Mouse (Mus musculus): ENCODE results near the gene Hist1h4f. TPM values are rescaled to one million over a fixed set of nuclear protein-coding genes. Genes with fewer than 3 reads are reported as not detected.
A peak's percentile ranks its signal among the peaks of the same experiment; 100 is the strongest.
"Not testable (repeated sequence)": the region's sequence is repeated elsewhere in the genome, so short reads cannot be mapped to it uniquely, and the experiment has no call there.

Gene Hist1h4f
- polyA plus RNA-seq, 1 experiment from 2014 or later: 1.6 TPM

DNA sequence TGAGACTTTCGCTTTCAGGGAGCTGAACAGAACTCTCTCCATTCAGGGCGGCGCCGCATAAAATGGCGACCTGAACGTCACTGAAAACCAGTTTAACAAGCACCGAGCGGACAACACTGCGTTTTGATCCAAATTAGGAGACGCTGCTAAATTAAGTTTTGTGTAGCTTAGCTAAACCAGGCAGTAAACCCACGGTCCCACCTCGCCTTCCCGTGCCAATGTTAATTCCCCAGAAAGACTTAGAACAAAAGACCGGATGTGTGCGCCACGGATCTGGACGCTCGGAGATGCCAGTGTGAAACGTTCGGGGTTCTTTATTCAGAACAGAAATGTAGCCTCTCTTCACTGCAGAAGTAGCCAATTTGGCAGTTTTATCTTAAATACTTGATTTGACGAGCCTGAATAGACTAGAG, 33.6 kb upstream of the Hist1h4f start:
- H3K4me1 ChIP-seq: peaks cover 50% of the 10 kb centered on the region
- H3K9me3 ChIP-seq (replicated peaks): no peaks in the 10 kb centered on the region

DNA sequence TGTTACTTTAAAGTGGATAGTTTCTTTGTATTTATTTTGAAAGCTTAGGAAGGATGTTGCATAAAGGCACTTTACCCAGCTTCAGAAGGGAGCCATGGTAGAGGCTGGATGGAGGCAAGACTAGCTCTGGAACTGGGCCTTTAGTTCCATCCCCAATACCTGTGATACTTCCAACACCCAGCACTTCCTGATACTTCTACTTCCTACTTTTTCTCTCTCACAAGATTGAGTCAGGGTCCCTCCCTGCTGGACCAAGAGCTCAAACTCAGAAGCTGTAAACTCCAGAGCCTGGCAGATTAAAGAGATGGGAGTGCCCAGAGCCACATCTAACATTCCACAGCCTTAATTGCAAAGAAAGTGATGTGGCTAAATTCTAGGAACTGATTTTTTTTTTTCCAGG, 32.9 kb upstream of the Hist1h4f start:
- peak overlapping the region; percentile 100 for H3K27ac ChIP-seq
- peak overlapping the region; percentile 78 for H3K4me2 ChIP-seq
- H3K36me3 ChIP-seq: no peaks in the 10 kb centered on the region
- peak overlapping the region; percentile 61 for H3K4me3 ChIP-seq
- no peaks in the 10 kb centered on the region for H3K9me3 ChIP-seq (replicated peaks)
- no peak for ATAC-seq
- peaks cover 51% of the 10 kb centered on the region for H3K4me1 ChIP-seq
- H3K27me3 ChIP-seq (replicated peaks): no peaks in the 10 kb centered on the region
- H3K9ac ChIP-seq: peak overlapping the region; percentile 86

More for the DNA sequence above, 33.6 kb upstream of the Hist1h4f start:
- peak; percentile 3 for ATAC-seq
- Histone ChIP-seq H3K27ac (peak overlapping the region; percentile 100), H3K4me3 (peak overlapping the region; percentile 61), H3K36me3 (no peaks in the 10 kb centered on the region), H3K4me2 (peak overlapping the region; percentile 78), H3K27me3 (replicated peaks) (no peaks in the 10 kb centered on the region), H3K9ac (peak overlapping the region; percentile 86)
- 0% methylated on average over 21 of the region's 21 CpGs for WGBS (ENCODE audit: insufficient replicate concordance)

DNA sequence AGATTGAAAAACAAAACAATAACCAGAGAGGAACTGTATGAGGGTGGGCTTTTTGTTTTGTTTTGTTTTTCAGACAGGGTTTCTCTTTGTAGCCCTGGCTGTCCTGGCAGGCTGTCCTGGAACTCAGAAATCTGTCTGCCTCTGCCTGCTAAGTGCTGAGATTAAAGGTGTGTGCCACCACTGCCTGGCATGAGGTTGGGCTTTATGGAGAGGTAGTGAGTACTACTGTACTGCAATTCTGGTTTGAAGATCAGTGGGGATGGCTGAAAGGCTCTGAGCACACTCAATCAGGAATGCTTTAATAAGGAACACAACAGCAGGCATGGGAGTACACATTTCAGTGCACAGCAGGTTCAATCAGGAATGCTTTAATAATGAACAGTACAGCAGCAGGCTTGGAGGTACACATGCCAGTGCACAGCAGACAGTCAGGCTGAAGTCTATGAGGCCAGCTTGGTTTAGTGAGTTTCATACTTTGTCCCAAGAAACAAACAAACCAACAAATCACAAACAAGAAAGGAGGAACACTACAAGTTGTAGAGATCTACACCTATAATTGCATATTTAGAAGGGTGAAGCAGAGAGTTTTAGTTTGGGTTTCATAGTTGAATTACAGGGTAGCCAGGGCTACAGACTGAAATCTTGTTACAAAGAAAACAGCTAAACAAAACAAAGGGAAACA, 32.1 kb upstream of the Hist1h4f start:
- Histone ChIP-seq H3K9ac (peak overlapping the region; percentile 86), H3K9me3 (replicated peaks) (no peaks in the 10 kb centered on the region), H3K4me3 (peak overlapping the region; percentile 58), H3K36me3 (no peaks in the 10 kb centered on the region), H3K4me1 (peaks cover 58% of the 10 kb centered on the region), H3K27ac (peak overlapping the region; percentile 100), H3K27me3 (replicated peaks) (no peaks in the 10 kb centered on the region), H3K4me2 (peak overlapping the region; percentile 78)
- no peak for ATAC-seq

- H3K4me1 ChIP-seq: peaks cover 62% of the 10 kb centered on the region
- ATAC-seq: no peak
- 8% methylated on average over 6 of the region's 6 CpGs for WGBS (ENCODE audit: insufficient replicate concordance)
- no peaks in the 10 kb centered on the region for H3K27me3 ChIP-seq (replicated peaks)
- no peaks in the 10 kb centered on the region for H3K36me3 ChIP-seq
- H3K27ac ChIP-seq: peak overlapping the region; percentile 100
- peak overlapping the region; percentile 86 for H3K9ac ChIP-seq
- no peaks in the 10 kb centered on the region for H3K9me3 ChIP-seq (replicated peaks)
- peak overlapping the region; percentile 58 for H3K4me3 ChIP-seq
- peak overlapping the region; percentile 78 for H3K4me2 ChIP-seq
Measured at GRCm38 (mm10) chr13:23582219-23583056, 31.0 kb upstream of the Hist1h4f start.

DNA sequence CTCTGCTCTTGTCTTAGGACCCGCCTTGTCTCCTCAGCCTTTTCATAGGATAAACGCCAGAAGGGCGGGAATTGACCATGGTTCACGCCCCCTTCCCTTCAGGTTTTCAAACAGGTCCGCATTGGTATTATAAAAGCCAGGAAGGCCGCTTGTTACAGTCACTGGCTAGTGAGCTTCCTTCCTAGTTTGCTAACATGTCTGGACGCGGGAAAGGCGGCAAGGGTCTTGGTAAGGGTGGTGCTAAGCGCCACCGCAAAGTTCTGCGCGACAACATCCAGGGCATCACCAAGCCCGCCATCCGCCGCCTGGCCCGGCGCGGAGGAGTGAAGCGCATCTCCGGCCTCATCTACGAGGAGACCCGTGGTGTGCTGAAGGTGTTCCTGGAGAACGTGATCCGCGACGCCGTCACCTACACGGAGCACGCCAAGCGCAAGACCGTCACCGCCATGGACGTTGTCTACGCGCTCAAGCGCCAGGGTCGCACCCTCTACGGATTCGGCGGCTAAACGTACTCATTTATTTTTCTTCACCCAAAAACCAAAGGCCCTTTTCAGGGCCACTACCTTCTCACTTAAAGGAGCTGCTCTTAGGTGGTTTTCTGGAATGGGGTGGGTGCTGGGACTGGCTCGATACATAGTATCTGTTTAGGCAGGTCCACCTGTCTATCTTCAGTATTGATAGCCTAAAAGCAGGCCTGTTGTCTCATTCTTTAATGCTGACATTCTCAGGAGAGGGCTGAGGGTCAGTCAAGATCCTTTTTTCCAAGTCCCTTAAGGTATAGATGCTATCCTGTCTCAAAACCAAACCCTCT, 30.2 kb upstream of the Hist1h4f start, which contains the start of gene Hist1h4d:
Hist1h4d (plus strand) TSS at position 191 of the 811 bp plus-strand sequence.
- Histone ChIP-seq H3K9me3 (replicated peaks) (no peaks in the 10 kb centered on the region), H3K36me3 (no peaks in the 10 kb centered on the region), H3K4me2 (peak within 1 kb of the TSS; percentile 78), H3K4me3 (peak within 1 kb of the TSS; percentile 58), H3K27me3 (replicated peaks) (no peaks in the 10 kb centered on the region), H3K27ac (peak within 1 kb of the TSS; percentile 100), H3K4me1 (peaks cover 64% of the 10 kb centered on the region), H3K9ac (peak within 1 kb of the TSS; percentile 86)
- peak; percentile 84 for ATAC-seq
- WGBS (ENCODE audit: insufficient replicate concordance): under 1% methylated on average over 43 of the region's 43 CpGs

DNA sequence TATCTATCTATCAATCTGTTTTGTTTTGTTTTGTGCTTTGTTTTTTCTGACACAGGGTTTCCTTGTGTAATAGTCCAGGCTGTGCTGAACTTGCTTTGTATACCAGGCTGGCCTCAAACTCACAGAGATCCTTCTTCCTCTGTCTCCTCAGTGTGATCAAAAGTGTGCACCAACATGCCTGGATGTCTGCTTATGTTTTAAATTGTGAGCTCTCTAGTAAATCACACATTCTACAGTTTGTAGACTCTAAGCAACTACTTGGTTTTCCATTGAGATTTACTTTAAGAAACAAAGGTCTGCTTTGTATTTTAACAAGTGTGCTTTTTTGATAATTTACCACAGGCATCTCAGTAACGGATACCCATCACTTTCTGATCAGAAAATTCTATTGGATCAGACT, 26.4 kb upstream of the Hist1h4f start:
- Histone ChIP-seq H3K9me3 (replicated peaks) (no peaks in the 10 kb centered on the region), H3K4me1 (peaks cover 59% of the 10 kb centered on the region), H3K36me3 (no peaks in the 10 kb centered on the region), H3K4me2 (peak overlapping the region; percentile 79), H3K27me3 (replicated peaks) (no peaks in the 10 kb centered on the region), H3K4me3 (no peak overlapping the region), H3K9ac (peak overlapping the region; percentile 59; the same call in 1 of the 2 replicates), H3K27ac (peak overlapping the region; percentile 84)
- 86% methylated on average over 1 of the region's 1 CpGs for WGBS (ENCODE audit: insufficient replicate concordance)
- ATAC-seq: no peak

- Histone ChIP-seq H3K27ac (peak overlapping the region; percentile 96), H3K27me3 (replicated peaks) (no peaks in the 10 kb centered on the region), H3K4me1 (peaks cover 56% of the 10 kb centered on the region), H3K9me3 (replicated peaks) (no peaks in the 10 kb centered on the region), H3K9ac (peak overlapping the region; percentile 90), H3K4me3 (peak overlapping the region; percentile 63), H3K36me3 (no peaks in the 10 kb centered on the region), H3K4me2 (peak overlapping the region; percentile 79)
- ATAC-seq: no peak
- WGBS (ENCODE audit: insufficient replicate concordance): 41% methylated on average over 6 of the region's 6 CpGs
Measured at GRCm38 (mm10) chr13:23576906-23577639, 25.6 kb upstream of the Hist1h4f start.

GRCm38 (mm10) chr13:23576351-23576881, 25.0 kb upstream of the Hist1h4f start:
- 7% methylated on average over 7 of the region's 7 CpGs for WGBS (ENCODE audit: insufficient replicate concordance)
- H3K4me3 ChIP-seq: peak overlapping the region; percentile 63
- H3K4me2 ChIP-seq: peak overlapping the region; percentile 79
- no peaks in the 10 kb centered on the region for H3K36me3 ChIP-seq
- no peaks in the 10 kb centered on the region for H3K27me3 ChIP-seq (replicated peaks)
- H3K9ac ChIP-seq: peak overlapping the region; percentile 90
- ATAC-seq: no peak
- peaks cover 52% of the 10 kb centered on the region for H3K4me1 ChIP-seq
- H3K27ac ChIP-seq: peak overlapping the region; percentile 96
- no peaks in the 10 kb centered on the region for H3K9me3 ChIP-seq (replicated peaks)

GRCm38 (mm10) chr13:23575864-23576313, 24.4 kb upstream of the Hist1h4f start:
- peak overlapping the region; percentile 90 for H3K9ac ChIP-seq
- not testable (repeated sequence) for ATAC-seq; H3K36me3 ChIP-seq; H3K27me3 ChIP-seq (replicated peaks); H3K9me3 ChIP-seq (replicated peaks)
- peak overlapping the region; percentile 63 for H3K4me3 ChIP-seq
- peaks cover 47% of the 10 kb centered on the region for H3K4me1 ChIP-seq
- WGBS (ENCODE audit: insufficient replicate concordance): 0% methylated on average over 13 of the region's 40 CpGs
- H3K27ac ChIP-seq: peak overlapping the region; percentile 96
- peak overlapping the region; percentile 79 for H3K4me2 ChIP-seq

DNA sequence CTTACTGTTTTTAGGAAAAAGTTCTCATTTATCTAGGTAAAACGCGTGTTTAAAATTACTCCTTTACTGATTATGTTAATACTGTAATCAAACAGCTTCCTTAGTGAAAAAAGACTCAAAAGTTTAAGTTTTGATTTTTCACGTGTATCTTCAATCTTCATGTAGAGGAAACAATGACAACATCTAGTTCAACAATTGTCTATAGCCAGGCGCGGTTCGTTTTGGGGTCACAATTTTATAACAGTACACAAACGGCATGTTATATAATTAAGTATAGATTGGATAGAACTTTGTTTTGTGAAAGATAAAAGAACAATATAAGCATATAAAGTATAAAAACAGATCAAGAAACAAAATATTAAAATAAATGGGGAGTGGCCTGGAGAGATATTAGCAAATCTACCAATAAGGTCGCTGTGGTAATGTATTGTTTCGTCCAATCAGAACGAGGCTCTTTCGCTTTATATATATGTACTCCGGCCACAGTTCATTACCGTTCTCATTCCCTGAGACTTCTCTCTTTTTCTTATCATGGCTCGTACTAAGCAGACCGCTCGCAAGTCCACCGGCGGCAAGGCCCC, 23.9 kb upstream of the Hist1h4f start, which contains the start of gene Hist1h3d:
Hist1h3d (plus strand) TSS at position 493 of the 581 bp plus-strand sequence.
- H3K36me3 ChIP-seq: no peaks in the 10 kb centered on the region
- peak within 1 kb of the TSS; percentile 90 for H3K9ac ChIP-seq
- no peaks in the 10 kb centered on the region for H3K9me3 ChIP-seq (replicated peaks)
- peaks cover 42% of the 10 kb centered on the region for H3K4me1 ChIP-seq
- H3K27ac ChIP-seq: peak within 1 kb of the TSS; percentile 96
- H3K4me2 ChIP-seq: peak within 1 kb of the TSS; percentile 79
- WGBS (ENCODE audit: insufficient replicate concordance): under 1% methylated on average over 18 of the region's 18 CpGs
- ATAC-seq: peak; percentile 35
- no peaks in the 10 kb centered on the region for H3K27me3 ChIP-seq (replicated peaks)
- H3K4me3 ChIP-seq: peak within 1 kb of the TSS; percentile 63

Data from liver, embryonic 12.5 days (tissue).